Mouse (Mus musculus) neutrophil, adult 5-6 weeks (primary cell): Measurements from ENCODE around the gene Olfr770. TPM values are rescaled to one million over a fixed set of nuclear protein-coding genes. Genes with fewer than 3 reads are reported as not detected.
"Not testable (repeated sequence)": the region's sequence is repeated elsewhere in the genome, so short reads cannot be mapped to it uniquely, and the experiment has no call there.

Source experiments
- ATAC-seq: fragments of 151-379, 151-347 bp; 2 replicates; pipeline ENCODE4 v1.8.0; 2017; ENCODE audit warnings: mild to moderate bottlenecking, moderate TSS enrichment; ENCODE audit not compliant: insufficient number of reproducible peaks, poor library complexity, low FRiP score, severe bottlenecking; ENCODE audit errors: extremely low read depth
- total RNA-seq: library from RNA; stranded (forward); fragments of 200-1000 nt; gene quantifications from 2 replicates; pipeline ENCODE4 v1.2.3, GENCODE M21; 2017

Olfr770 gene
- total RNA-seq, result not detected in 2 replicates

- no peak for ATAC-seq
These were observed at the start of gene Olfr770 for GRCm38 (mm10) chr10:129138898-129139297. Gene Olfr770, minus strand, starts transcription at chr10:129138998.

- ATAC-seq, result not testable (repeated sequence)
These were observed 48.5 kb upstream of the Olfr770 start, which contains the start of gene Olfr773 for GRCm38 (mm10) chr10:129187319-129187718. Gene Olfr773, minus strand, starts transcription at chr10:129187419.

GRCm38 (mm10) chr10:129177821-129178220 lies 39.0 kb upstream of the Olfr770 start, which contains the start of gene Olfr772:
Gene Olfr772, minus strand, starts transcription at chr10:129177921.
- not testable (repeated sequence) for ATAC-seq

- ATAC-seq, result no peak
These were observed 25.9 kb upstream of the Olfr770 start, which contains the start of gene Olfr771 for GRCm38 (mm10) chr10:129164651-129165050. Gene Olfr771, minus strand, starts transcription at chr10:129164751.

GRCm38 (mm10) chr10:129117761-129118160 lies 21.0 kb downstream of the Olfr770 start, which contains the start of gene Olfr769:
Gene Olfr769, minus strand, starts transcription at chr10:129117861.
- no peak for ATAC-seq

- no peak for ATAC-seq
These were observed 23.7 kb downstream of the Olfr770 start for GRCm38 (mm10) chr10:129115146-129115545.

GRCm38 (mm10) chr10:129101231-129101630 lies 37.6 kb downstream of the Olfr770 start:
- no peak for ATAC-seq

GRCm38 (mm10) chr10:129099275-129099674 lies 39.5 kb downstream of the Olfr770 start, which contains the start of gene Olfr768:
Gene Olfr768, minus strand, starts transcription at chr10:129099375.
- ATAC-seq, result no peak

- not testable (repeated sequence) for ATAC-seq
These were observed 56.0 kb downstream of the Olfr770 start, which contains the start of gene Olfr767 for GRCm38 (mm10) chr10:129082810-129083209. Gene Olfr767, minus strand, starts transcription at chr10:129082910.

Other genes starting within 250 kb of the Olfr770 start
- gene Gdf11, start 247.3 kb downstream of the Olfr770 start, total RNA-seq, result 19.9 and 22.1 TPM in 2 replicates
- gene Cd63, start 238.0 kb downstream of the Olfr770 start, total RNA-seq, result 22.8 and 30.5 TPM in 2 replicates
- gene Rdh5, start 216.1 kb downstream of the Olfr770 start, total RNA-seq, result 7.4 and 9.5 TPM in 2 replicates
- 58.3 and 85.6 TPM in 2 replicates for gene Bloc1s1, start 215.0 kb downstream of the Olfr770 start, total RNA-seq
- gene Itga7, start 205.2 kb downstream of the Olfr770 start, total RNA-seq, result 0.25 and 0.35 TPM in 2 replicates
- not detected in 2 replicates for gene Mettl7b, start 178.0 kb downstream of the Olfr770 start, total RNA-seq
- 0.12 TPM in 1 of 2 replicates, not detected in the other for gene Olfr9, start 149.6 kb downstream of the Olfr770 start, total RNA-seq
- not detected in 2 replicates for gene Olfr763, start 128.2 kb downstream of the Olfr770 start, total RNA-seq
- gene Olfr764-ps1, start 99.1 kb downstream of the Olfr770 start, total RNA-seq, result not detected in 2 replicates
- not detected in 2 replicates for gene Olfr765, start 89.0 kb downstream of the Olfr770 start, total RNA-seq
- not detected in 2 replicates for gene Olfr766-ps1, start 70.0 kb downstream of the Olfr770 start, total RNA-seq
- gene Olfr767, start 56.1 kb downstream of the Olfr770 start, total RNA-seq, result 0.12 TPM in 1 of 2 replicates, not detected in the other
- not detected in 2 replicates for gene Olfr768, start 39.6 kb downstream of the Olfr770 start, total RNA-seq
- not detected in 2 replicates for gene Olfr769, start 21.1 kb downstream of the Olfr770 start, total RNA-seq
- not detected in 2 replicates for gene Olfr771, start 25.8 kb upstream of the Olfr770 start, total RNA-seq
- gene Olfr772, start 38.9 kb upstream of the Olfr770 start, total RNA-seq, result not detected in 2 replicates
- not detected in 2 replicates for gene Olfr773, start 48.4 kb upstream of the Olfr770 start, total RNA-seq
- gene Olfr774, start 97.2 kb upstream of the Olfr770 start, total RNA-seq, result 0.93 TPM in 1 of 2 replicates, not detected in the other
- gene Olfr775, start 109.4 kb upstream of the Olfr770 start, total RNA-seq, result not detected in 2 replicates
- gene Olfr776, start 120.1 kb upstream of the Olfr770 start, total RNA-seq, result not detected in 2 replicates
- not detected in 2 replicates for gene Olfr777, start 132.5 kb upstream of the Olfr770 start, total RNA-seq
- gene Olfr780, start 179.1 kb upstream of the Olfr770 start, total RNA-seq, result not detected in 2 replicates
- gene Olfr781, start 189.9 kb upstream of the Olfr770 start, total RNA-seq, result not detected in 2 replicates
- gene Olfr782, start 209.9 kb upstream of the Olfr770 start, total RNA-seq, result not detected in 2 replicates
- not detected in 2 replicates for gene Olfr784, start 245.1 kb upstream of the Olfr770 start, total RNA-seq